Mouse (Mus musculus) spleen, adult 2 months (tissue): Measurements from ENCODE around the gene Spag17.

ENCODE experiments used
- CTCF ChIP-seq: fragments of 200-500 bp; IDR thresholded peaks from 2 replicates; pipeline ENCODE4 v1.5.1; 2011; ENCODE audit warnings: mild to moderate bottlenecking, inconsistent platforms; ENCODE audit not compliant: insufficient read depth, insufficient read length, insufficient replicate concordance; ENCODE audit errors: extremely low read depth
- POLR2A ChIP-seq: fragments of 200-500 bp; IDR thresholded peaks from 2 replicates; pipeline ENCODE4 v1.6.1; 2011; ENCODE audit warnings: low read depth, low read length, inconsistent platforms

- TF ChIP-seq CTCF (no peak), POLR2A (no peak)
Observed at GRCm38 (mm10) chr3:99945171-99945570, 60.0 kb downstream of the Spag17 start.
